Mouse (Mus musculus): Measurements from ENCODE around the gene Nkx2-3.

The Nkx2-3 gene

DNA sequence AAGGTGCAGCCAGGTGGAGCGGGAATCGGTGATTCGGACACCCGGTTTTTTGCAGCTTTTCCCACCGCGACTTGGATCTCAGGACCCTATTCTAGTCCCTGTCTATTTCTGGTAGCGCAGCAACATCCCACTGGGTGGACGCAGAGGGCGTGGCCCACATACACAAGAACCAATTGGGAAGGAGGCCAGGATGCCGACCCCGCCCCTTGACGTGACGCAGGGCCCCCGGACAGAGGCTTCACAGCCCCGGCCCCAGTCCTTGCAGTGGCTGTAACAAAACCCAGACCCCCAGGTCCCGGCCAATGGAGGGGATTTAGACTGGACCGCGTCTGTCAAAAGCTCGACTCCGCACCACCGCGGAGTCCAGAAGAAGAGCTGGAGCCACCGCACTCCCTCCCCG lies at the start of gene Nkx2-3:
Gene Nkx2-3, plus strand, starts transcription at position 275 of the 400 bp plus-strand sequence.
- DNase-seq, result peak; percentile 64 to 67

DNA sequence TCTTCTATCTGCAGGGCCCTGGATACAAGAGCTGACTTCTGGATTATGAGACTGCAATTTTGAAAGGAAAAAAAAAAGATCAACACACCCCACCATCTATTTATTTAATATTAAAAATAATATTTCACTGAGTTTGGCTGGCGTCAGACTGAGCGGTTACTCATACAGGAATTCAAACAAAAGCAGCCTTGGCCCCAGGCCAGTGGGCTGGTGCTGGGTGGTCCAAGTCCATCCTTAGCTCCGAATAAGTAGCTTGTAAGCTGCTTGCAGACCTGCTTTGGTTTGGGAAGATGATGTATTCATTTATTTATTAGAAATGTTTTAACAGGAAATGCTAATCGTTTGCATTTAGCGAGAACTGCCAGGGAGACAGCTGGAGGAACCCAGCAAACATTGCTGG lies 49.0 kb upstream of the Nkx2-3 start:
- no peak for DNase-seq

DNA sequence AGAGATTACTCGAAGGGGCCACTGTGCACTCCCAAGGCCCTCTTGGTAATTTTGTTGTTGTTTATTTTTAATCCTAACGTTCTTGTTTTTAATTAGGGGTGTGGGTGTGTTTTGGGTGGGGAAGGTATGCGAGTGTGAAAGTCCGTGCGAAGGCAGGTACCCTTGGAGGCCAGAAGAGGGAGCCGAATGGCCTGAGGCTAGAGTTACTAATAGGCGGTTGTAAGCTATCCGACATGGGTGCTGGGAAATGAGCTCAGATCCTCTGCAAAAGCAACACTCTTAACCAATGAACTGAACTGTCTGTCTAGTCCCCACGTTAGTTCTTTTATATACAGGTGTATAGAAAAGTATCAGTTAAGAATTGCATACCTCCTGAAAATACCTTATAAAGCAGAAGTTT lies 43.8 kb upstream of the Nkx2-3 start:
- DNase-seq, result no peak

DNA sequence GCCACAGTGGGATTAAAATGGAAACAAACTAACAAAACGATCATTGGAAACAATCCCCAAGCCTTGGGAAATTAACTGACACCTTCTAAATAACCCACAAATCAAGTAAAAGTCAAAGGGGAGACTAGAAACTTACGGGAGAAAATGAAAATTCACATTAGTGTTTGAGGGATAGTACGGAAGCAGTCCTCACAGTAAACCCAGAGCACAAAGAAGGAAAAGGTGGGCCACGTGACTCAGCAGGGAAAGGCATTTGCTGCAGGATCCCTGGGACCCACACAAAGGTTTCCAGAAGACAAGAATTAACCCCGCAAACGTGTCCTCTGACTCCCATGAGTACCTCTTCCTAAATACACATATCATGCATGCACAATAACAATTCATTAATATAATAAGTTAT lies 43.0 kb upstream of the Nkx2-3 start:
- no peak for DNase-seq

DNA sequence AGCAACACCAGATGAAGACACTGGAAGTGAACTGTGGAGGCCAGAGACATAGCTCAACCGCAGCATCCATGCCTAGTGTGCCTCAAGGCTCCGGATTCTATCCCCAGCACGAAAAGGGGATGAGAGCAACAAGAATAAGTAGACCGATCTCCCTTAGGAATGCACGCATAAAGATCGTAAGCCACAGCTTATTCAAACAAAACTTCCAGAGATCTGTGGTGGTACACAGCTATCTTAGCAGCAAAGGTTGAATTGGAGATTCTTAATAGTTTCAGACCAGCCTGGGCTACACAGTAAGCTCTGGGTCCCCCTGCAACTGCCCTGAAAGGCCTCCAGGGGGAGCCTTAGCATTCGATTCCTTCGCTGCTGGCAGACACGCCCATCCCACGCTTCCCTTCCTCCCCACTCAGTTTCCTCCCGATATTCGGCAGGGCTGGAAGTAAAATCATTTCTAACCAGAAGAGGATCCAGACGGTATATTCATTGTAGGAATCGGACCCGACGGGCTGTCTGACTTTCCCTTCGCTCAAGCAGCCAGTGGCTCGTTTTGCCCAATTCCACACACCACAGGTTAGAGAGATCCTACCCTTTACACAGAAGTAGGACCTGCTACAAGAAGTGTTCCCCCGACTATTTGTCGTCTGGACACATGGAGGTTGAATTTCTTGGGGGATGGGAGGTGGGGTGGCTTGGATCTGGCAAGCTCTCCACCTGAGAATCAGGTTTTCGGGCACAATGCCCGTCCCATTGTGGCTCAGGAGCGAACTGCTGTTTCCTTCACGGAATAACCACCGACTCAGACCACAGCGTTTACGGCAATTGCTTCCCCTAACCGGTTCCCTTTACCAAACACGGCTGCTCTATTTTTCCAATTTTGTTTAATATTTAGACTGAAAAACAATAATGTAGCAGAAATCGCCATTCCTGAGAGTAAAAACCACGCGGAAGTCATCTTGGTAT lies 41.0 kb upstream of the Nkx2-3 start:
- DNase-seq, result peak; percentile 49 to 76

DNA sequence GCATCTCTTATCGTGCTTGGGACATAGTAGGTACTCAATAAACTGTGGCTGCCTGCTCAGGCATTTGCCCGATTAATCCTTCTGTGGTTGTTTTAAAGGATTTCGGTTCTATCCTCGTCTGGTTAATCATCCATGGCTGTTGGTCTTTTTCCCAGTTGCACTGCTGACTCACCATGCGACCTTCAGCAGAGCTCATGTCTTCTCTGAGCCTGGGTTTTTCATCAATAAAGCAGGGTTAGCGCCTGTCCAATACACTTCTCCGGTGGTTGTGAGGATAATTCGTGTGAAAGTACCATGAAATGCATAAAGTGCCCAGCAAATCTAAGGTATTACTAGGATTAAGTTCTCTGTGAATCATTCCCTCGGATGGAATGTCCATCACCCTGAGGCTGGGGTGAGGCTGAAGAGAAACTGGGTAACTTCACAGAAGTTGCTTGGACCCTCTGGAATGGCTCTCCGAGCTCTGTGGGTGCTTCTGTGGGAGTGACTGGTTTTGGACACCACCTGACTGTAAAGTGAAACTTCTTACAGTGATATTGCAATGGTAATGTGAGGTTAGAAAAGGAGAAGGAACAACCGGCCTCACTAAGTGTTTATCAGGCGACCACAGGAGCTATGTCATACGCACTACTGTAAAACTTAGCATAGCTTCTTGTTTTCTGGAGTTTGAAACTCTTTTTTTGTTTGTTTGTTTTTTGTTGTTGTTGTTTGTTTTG lies 32.9 kb upstream of the Nkx2-3 start:
- no peak for DNase-seq

DNA sequence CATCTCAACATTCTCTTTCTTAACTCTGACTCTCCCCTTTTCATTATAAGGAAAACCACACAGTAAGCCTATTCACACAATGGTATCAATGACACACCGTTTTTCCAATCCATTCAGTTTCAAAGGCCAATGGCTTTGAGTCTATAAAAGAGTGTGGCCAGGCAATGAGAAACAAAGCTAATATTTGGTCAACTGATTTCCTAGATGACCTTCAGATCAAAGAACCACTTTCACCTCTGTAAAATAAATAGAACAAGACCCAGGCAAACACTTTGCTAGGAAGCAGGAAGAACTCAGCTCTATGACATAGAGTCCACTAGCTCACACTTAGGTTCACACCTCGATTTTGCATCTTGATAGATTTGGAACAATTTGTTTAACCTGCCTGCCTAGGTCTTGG lies 30.9 kb upstream of the Nkx2-3 start:
- DNase-seq, result no peak

DNA sequence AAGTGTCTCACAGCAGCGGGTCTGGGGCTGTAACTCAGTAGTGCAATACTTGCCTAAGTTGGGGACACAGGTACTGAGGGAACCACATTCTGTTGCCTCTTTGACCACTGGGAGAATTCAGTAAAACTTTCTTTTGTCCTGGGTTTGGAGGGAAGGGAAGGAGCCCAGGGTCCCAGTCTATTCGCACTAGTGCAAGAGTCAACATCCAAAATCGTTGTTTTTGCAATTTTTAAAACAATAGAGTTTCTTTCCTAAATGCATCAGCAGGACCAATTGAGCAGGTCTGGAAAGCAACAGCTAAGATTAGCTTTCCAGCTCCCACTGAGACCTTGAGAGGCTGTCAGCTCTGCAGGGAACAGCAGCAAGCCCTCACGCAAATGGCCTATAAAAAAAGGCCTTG lies 28.9 kb upstream of the Nkx2-3 start:
- DNase-seq, result no peak

DNA sequence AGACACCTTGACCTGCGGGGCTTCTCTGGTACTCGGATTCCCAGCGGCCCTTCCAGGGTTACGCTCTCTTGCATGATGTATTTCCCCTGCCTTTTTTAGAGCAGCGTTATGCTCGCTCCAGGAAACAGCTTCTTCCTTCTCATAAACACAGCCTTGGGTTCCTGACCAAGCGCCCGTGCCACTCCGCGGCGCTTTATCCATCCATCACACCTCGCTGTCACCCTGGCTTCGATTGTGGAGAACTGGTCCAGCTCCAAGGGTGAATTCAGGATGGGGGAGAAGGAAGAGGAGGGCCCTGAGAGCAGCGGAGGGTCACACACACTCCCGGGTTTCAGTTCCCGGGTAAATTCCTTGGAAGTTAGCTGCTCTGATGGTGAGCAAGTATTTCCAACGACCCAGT lies 28.5 kb upstream of the Nkx2-3 start:
- DNase-seq, result no peak

DNA sequence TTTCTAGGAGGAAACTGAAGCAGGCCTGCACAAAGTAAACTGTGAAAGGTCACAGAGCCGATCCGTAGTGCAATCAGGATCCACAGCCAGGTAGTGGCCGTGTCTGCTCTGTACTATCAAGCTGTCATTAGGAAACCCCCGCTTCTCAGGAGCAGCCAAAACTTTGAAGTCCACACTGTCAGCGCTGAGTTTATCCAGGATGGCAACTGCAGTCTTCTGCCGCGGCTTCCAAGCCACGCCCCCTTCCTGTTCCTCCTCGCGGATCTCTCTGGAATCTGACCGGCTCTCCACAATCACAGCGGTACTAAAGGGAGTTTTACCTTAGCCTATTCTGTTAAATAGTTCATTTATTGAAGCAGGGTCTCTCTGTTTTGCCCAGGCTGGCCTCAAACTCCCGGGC lies 27.3 kb upstream of the Nkx2-3 start:
- no peak for DNase-seq

DNA sequence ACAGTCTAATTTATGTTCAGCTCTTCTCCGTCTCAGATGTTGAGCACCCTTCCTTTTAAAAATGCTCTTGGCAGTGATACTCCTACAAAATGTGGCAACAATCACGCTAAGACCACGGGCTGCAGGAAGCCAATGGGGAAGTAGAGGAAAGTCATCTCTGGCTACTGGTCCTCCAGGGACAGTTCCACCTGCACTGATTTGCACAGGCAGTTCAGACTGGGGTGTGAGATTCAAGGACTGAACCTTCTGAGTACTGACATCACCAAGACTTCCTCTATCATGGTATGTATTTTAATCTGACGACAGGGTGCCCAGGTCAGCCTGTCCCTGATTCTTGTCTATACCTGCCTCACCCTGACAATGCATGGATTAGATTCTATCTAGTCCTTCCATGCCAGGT lies 20.1 kb upstream of the Nkx2-3 start:
- DNase-seq, result no peak

DNA sequence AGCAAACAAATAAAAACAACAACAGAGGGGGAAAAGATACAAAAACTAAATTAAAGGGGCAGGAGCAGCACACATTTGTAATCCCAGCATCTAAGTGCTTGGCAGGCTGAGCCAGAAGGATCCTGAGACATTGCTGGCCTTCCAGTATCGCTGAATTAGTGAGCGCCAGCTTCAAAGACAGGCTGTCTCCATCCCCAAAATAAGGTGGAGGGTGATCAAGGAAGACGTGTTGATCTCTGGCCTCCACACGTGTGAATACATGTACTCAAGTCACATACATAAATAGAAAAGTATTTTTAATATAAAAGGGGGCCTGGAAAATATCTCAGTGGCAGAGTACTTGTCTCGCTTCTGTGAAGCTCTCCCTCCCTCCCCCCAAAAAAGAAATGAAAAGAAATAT lies 15.1 kb upstream of the Nkx2-3 start:
- DNase-seq, result no peak

DNA sequence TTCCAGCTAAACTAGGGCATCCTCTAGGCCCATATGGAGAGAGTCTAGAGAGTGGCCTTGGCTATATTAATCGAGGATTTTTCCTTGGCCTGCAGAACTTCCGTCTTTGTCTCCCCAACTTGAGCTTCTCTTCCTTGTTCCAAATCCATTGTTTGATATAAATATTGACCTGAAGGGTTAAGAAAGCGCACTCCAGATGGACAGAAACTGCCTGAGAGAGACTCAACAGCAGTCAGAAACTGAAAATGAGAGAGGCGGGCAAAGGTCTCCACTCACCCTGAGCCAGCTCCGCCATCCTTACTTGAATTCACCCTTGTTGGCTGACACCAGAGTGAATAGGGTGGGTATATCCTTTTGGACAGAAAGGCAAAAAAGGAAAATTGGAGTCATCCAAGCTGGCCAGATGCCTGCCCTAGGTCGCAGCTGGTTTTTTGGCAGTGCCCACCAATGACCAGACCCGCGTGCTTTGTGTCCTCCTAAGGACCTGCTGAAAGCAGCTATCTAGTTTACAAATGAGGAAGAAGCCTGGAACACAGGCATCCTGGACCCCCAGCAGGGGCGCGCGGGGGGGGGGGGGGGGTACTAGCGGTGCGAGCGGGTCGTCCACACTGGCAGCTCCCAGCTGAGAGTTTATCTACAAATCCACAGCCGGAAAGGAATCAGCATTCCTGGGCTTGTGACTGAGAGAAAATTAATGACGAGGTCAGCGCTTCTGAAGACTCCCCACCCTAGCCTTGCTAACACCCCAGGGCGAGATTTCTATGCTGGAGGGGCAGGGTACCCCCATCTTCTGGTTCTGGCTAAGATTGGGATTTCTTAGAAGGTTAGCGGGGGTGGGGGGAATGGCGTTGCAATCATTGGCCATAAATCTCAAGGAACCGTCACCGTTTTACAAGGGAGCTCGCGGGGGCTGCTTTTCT lies 13.1 kb upstream of the Nkx2-3 start:
- no peak for DNase-seq

DNA sequence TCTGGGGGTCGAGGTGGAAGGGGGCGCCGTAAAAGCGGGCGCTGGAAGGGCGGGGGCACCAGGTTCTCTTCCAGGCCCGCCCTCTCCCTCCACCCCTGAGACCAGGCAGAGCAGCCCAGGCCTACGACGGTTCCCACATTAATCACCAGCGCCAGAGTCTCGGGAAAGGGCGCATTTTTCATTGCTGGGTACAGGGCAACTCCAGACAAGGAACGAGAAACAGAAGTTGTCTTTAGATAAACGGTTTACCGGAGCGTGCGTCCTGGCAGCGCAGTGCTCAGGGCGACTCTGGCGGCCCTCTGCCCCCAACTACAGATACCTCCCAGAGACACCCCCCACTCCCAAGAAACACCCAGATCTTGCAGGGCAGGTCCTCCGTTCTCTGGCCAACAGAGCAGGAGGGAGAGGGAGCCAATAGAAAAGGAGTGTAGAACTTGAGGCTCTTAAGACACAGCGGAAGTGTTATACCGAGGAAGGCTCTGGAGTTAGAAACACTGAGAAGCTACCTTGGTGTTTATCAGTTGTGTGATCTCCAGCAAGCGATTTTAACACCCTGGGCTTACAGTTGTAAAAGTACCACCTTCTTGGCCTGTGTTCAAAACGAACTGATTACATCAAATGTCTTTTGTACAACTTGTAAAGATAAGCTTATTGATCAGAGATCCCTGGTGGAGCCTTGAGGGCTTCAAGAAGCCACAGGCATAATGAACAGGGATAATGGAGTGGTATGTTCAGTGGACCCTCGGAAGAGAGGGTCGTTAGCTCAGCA lies 12.2 kb upstream of the Nkx2-3 start:
- DNase-seq, result no peak

DNA sequence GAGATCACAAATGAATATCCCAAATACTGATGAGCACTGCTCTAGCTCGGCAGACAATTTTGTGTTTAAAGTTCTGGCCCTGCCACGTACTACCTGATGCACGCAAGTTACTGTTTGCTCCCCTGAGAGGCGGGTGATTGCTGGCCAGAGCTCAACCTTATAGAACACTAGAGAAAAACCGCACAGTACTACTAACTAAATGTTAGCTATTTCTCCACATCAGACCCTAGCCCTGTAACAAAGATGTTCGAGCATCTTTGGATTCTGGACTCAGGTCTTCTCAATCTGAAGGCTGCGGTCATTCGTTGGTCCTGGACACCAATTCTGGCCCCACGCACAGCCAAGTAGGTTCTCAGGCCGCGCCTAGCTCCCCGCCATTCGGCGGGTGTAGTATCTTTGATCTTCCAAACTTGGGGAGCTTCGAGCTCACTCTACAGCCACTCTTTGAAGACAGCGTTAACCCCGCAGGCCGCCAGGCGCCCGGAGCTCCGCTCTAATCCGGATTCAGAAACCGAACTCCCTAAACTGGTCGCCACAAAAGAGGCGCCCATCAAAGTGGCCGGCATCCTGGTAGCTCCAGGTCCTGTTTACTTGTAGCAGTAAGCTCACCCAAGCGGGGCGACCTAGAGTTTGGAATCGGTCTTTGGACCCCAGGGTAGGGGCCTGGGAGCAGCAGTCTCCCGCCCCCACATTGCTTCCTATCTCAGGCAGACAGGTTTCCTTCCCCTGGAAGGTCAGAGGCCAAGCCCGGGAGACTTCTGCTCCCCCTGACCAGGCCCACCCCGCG lies 11.4 kb upstream of the Nkx2-3 start:
- no peak for DNase-seq

DNA sequence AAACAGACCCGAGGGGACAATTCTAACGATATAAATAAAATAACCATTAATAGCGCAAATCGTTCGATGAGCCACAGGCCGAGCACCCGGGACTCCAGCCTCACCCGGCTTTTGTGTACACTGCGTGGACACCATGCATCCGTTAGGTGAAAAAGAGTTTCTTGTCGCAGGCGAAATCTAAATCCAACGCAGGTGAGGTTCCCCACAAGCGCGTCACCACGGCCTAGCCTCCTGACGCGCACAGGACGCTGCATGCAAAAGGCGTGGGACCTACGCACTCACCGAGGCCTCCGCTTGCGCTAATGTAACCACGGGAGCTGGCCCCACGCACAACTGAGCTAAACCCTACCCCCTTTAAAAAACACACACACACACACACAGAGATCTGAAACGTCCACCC lies 10.7 kb upstream of the Nkx2-3 start:
- DNase-seq, result no peak

DNA sequence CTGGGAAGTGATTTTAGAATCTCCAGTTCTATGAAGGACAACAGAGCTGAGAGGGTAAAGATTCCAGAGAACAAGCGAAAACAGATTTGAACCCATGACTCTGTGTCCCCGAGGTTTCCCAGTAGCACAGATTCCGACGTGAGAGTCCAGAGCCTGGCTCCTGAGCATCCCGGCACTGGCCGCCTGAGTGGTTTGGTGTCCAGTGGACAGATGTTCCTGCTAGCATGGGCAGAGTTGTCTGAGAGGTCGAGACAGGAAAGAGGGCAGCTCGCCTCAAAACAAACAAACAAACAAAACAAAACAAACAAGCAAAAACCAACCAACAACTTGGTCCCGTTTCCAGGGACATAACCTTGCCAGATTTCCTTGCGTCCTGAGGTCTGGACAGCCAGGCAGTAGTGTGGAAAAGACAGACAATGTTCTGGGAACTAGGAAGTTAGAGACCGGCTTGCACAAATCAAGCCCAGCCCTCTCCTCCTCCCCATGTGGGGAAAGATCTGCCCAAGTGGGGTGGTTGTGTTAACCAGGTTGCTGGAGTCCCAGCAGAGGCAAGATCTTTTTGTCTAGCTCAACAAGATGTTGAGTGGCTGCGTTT lies 10.0 kb upstream of the Nkx2-3 start:
- no peak for DNase-seq

DNA sequence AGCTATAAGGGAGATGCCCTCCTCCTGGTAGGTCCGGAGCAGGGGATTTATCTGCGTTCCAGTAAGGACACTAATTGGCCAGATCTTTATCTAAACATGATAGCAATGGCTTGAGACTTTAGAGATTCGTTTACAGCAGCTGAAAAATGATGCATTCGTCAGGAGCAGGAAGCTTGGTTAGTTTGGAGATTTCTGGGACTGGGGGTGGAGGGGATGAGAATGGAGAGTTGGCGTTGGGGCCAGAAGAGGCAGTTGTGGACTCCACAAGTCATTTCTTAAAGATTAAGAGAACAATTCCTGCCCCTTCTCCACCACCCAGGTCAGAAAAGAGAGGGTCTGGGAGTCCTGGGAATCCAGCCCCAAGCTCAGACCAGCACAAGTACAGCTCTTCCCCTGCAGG lies 8.6 kb upstream of the Nkx2-3 start:
- no peak for DNase-seq

DNA sequence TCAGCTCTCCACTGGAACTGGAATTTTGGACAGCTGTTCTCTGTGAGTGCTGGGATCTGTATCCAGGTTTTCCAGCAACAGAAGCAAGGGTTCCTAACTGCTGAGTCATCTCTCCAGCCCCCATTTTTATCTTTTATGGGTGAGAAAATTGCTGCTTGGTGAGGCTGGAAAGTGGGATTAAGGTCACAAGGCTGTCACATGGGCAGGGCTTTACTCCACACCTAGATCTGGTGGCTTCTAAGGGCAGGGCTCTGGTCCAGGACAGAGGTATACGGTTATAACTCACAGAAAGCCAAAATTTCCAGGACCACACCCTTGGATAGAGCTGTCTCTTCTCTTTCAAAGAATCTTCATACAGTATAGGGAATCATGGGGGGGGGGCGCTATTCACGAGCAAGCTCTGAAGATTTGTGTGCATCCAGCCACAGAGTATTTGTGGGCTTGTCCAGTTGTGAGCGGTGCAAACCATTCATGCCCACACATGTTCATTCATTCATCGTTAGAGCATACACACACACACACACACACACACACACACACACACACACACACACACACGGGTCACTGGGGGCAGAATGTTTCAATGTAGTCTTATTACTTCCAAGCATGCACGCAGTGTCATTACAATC lies 7.5 kb upstream of the Nkx2-3 start:
- DNase-seq, result no peak
